Mouse (Mus musculus) thymus, adult 18-20 months (tissue): ENCODE data around the gene Psme3.

Experiments used
- DNase-seq, 2 experiments: peaks; one replicate each; pipeline ENCODE4 v3.0.0; 2022; ENCODE audit warnings: mixed read lengths in 2 of 2

Gene Psme3

DNA sequence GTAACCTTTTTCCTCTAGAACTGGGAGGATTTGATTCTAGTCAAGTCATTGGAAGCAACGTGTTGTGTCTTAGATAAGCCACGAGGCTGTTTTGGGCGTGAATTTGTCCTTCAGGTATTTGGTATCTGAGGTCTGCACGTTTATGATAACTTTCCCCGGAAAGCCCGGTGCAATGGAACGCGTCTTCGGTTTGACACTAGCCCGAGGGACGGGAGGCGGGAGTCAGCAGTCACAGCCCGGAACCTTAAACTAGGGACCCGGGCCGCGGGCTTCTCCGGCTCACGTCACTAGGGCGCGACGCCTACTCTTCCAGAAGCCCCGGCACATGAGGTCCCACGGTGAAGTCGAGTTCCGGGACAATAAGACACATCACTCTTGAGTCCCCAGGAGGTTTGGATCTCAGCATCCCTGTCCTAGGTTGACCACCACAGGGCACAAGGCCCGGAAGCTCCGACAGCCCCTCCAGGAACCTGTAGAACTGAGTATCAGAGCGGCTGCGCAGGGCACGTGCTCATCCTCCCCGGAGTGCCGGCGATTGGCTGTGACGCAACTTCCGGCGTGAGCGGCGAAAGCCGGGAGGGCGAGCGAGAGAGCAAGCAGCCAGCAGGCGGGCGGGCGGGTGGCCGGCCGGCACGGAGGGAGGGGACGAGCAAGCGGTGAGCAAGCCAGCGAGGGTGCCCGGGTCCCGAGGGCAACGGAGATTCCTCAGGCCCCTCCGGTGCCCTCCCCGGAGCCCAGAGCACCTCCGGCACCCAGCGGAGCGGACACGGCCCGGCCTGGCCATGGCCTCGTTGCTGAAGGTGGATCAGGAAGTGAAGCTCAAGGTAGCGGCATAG lies at the start of gene Psme3:
TSS of gene Psme3 (plus strand) at position 549 of the 836 bp plus-strand sequence.
- peak; percentile 83 to 85 for DNase-seq

GRCm38 (mm10) chr11:101269577-101270116 lies 46.4 kb upstream of the Psme3 start:
- DNase-seq: no peak

DNA sequence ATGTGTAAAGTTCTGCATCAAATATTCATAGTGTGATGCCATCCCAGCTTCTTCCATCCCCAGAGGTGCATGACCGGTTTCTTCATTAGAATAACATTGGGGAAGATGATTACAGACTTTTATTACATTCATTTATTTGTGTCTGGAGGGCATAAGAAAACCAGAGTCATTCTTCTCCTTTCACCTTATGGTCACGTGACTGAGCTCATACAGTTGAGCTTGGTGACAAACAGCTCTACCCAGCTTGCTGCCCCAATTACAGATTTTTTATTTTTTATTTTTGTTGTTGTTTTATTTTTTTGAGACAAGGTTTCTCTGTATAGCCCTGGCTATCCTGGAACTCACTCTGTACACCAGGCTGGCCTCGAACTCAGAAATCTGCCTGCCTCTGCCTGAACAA lies 43.6 kb upstream of the Psme3 start:
- DNase-seq: no peak

- DNase-seq: no peak
Observed at GRCm38 (mm10) chr11:101275309-101275708, 40.7 kb upstream of the Psme3 start.

DNA sequence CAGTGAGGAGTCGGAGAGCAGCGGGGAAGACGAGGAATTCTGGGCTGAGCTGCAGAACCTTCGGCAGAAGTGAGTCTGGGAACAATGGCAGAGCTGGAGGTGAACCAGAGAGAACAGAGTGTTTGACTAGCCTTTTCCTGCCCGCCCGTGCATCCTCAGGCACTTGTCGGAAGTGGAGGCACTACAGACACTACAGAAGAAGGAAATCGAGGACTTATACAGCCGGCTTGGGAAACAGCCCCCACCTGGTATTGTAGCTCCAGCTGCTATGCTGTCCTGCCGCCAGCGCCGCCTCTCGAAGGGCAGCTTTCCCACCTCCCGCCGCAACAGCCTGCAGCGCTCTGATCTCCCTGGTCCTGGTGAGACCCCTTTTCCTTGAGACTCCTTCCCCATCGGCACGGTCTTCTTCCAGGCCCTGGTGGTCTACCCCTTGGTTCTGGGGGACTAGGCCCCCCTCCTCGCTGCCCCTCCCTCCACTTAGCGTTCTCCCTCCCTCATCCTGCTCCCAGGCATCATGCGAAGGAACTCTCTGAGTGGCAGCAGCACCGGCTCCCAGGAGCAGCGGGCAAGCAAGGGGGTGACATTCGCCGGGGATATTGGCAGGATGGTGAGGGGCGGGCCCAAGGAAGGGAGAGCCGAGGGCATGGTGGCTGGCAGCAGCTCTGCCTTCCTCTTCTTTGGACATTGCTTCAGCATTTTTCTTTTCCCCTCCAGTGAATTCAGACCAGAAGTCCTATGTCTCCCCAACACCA lies 39.5 kb upstream of the Psme3 start:
- DNase-seq: no peak

DNA sequence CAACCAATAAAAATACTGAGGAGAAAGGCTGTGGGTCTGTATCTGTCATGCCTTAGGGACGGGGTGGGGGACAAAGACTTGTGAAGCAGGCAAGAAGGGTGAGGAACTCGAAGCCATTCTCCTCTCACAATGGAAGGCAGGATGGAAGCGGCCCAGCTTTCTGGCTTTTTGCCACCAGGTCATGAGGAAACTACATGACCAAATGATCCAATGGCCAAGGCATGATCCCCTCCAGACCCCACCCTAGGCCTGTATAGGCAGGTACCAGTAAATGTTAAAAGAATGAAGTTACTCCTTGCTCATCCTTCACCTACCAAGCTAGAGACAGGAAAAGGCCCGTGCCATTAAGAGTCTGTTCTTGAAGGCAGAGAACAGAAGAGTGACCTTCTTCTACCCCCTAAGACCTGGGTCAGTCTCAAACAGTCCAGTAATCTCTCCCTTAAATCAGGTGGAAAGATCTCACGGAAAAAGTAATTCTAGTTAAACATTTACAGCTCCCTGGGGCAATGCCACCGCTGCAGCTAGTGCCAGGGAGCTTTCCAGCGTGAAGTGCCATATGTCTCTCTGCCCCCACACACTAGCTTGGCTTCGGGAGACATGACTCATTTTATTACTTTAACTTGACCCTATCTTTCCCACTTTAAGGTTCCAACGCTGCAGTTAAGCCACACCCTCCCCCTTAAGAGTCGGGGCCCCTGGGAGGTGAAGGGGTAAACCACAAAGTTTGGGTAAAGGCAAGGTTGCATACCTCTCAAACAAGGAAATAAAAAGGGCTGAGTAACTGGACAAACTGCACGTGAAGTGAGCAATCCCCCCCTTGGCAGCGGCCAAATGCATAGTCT lies 38.4 kb upstream of the Psme3 start:
- no peak for DNase-seq

DNA sequence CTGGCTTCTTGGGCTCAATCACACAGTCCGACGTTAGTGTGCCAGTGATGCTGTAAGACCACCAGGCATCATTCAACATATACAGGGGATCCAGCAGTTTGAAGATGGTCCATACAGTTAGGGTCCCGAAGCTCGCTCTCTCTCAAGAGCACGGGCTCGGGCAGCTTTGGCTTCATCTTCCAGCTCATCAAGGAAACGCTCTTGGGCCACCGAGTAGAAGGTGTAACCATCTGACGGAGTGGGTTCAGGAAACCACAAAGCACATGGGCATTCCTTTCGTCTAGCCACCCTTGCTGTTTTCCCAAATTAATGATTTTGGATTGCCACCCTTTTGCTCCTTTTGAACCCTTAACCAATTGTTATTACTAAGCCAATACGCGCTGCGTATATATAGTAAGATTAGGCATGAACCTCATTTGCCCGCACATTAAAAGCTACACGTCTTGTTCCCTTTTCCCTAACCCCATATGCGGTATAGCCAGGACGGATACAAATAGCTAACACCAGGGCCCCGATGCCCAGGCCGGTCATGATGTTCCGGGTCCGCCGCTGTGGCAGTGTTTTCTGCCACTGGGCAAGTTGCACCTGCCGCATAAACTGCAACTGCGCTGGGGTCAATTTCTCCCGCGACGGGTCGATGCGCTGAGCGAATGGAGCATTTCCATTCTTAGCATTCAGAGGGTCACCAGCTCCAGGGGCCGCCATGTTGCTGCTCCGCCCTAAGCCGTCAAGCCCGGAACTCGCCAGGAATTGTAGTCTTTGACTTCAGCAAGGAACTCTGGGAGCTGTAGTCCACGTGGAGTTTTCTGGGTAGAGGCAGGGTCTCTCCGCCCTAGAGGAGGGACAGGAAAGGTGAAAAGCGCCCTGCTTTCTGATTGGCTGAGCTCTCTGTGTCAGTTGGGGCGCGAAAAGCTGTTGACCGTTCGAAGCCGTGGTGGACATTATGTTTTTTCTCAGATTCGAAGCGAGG lies 37.5 kb upstream of the Psme3 start, which contains the start of the genes Cntd1 and Coa3:
TSS of gene Cntd1 (plus strand) at position 790 of the 970 bp plus-strand sequence.
TSS of gene Coa3 (minus strand) at position 892 of the 970 bp plus-strand sequence.
- peak; percentile 70 to 85 for DNase-seq

- no peak for DNase-seq
Observed at GRCm38 (mm10) chr11:101279193-101279569, 36.8 kb upstream of the Psme3 start.

- no peak for DNase-seq
Observed at GRCm38 (mm10) chr11:101280837-101281236, 35.2 kb upstream of the Psme3 start.

DNA sequence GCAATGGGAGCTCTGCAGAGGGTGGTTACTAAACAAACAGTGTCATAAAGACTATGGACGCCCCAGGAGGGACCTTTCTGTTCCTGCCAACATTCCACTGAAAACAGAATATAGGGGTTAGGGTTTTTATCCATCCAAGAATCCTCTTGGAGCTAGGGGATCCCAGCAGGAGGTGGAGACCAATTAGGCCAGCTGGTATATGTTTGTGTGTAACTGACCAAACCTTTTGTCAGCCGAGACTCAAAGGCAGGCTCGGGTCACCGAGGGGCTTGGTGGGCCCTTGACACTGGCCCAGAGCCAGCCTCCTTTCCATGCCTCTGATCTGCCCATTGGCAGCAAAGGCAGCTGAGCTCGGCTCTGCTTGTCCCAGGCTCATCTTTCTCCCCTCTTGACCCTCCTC lies 33.1 kb upstream of the Psme3 start:
- DNase-seq: no peak

- no peak for DNase-seq
Observed at GRCm38 (mm10) chr11:101283805-101284204, 32.2 kb upstream of the Psme3 start.

- no peak for DNase-seq
Observed at GRCm38 (mm10) chr11:101287306-101287705, 28.7 kb upstream of the Psme3 start.

GRCm38 (mm10) chr11:101291231-101291630 lies 24.8 kb upstream of the Psme3 start:
- no peak for DNase-seq

GRCm38 (mm10) chr11:101295191-101295590 lies 20.8 kb upstream of the Psme3 start:
- DNase-seq: no peak

DNA sequence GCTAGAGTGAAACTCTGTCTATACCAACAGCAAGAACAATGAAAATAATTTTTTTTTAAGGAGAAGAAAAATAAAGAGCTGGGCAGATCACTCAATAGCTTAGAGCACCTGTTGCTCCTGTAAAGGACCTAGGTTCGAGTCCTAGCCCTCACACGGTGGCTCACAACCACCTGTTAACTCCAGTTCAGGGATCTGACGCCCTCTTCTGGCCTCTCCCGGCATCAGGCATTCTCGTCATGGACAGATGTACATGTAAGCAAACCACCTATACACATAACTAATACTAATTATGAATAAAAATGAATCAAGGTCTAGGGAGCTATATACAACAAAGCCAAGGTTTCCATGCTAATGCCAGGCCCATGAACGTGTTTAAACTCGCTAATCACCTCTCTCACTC lies 15.1 kb upstream of the Psme3 start:
- no peak for DNase-seq

DNA sequence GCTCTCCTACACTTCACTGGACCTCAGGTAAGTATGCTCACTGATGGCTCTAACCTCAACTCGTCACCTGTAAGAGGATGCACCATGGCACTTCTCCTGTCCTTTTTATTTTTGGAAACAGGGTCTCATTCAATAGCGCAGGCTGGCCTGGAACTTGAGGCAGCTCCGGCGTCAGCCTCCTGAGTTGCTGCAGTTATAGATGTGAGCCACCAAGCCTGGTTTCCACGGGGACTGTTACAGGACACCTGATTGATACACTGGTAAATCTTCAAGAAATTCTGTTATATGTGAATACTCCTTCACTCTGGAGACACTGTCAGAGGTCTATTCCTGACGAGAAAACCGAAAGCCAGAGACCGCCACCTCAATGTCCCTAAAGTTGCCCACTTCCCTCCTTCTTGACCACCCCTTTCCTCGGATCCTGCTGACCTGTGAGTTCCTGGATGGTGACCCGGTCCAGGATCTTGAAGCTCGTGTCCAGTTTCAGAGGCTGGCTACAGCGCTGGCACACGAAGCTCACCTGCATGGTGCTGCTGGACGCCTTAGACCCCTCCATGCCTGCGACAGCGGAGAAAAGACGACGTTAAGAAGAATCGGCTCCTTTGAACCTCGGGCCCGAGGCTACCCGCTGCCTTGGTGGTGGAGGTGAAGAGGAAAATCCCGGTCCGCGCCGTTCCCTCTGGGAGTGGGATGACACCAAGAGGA lies 14.6 kb upstream of the Psme3 start:
- no peak for DNase-seq

DNA sequence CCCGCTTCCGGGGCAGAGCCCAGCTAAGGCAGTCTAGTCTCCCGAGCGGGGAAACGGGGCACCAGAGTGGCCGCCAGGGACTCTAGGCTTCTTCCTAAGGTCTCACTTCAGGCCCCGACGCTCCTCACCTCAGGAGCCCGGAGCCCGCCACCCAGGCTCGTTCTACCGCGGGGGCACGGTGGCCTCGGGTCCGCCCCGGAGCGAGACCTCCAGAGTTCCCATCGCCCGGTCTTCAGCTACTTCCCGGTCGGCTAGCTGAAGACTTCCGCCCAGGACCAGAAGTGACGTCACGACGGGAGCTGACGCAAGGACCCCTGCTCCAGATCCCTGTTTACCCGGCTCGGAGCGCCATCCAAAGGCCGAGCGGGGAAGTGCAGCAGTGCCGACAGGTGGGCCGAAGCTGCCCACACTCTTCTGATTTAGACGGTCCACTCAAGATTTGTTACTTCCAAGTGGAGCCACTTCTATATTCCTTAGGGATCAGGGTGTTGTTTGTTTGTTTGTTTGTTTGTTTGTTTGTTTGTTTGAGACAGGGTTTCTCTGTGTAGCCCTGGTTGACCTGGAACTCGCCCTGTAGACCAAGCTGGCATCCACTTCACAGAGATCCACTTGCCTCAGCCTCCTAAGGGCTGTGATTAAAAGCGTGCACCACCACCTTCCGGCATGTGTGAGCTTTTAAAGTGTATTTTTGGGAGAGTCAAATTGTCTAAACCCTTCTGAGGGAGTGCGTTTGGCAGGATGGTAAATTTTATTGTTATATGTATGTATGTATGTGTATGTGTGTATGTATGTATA lies 13.8 kb upstream of the Psme3 start, which contains the start of gene Becn1:
TSS of gene Becn1 (minus strand) at position 283 of the 795 bp plus-strand sequence.
- DNase-seq: peak; percentile 77 to 85

- DNase-seq: no peak
Observed at GRCm38 (mm10) chr11:101307744-101308143, 8.3 kb upstream of the Psme3 start.

GRCm38 (mm10) chr11:101311083-101311482 lies 4.9 kb upstream of the Psme3 start:
- no peak for DNase-seq

DNA sequence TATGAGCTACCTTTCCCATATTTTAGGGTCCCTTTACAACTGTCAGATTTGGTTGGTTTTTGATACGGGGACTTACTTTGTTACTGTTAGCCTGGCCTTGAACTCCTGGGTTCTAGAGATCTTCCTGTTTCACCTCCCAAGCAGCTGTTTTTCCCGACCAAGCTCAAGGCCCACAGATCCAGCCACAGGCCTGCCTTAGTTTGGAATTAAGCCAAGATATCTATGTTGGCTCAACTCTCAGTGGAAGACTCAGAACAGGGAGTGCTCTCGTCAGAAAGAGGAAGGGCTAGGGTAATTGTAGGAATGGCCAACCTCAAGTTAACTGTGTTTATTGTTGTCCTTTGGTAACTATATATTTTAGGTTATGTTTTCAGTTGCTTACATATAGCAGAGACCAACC lies 3.9 kb upstream of the Psme3 start:
- no peak for DNase-seq
